Mouse (Mus musculus): Measurements from ENCODE around the gene Camkk1. TPM values are rescaled to one million over a fixed set of nuclear protein-coding genes. Genes with fewer than 3 reads are reported as not detected.

Camkk1 gene
- total RNA-seq, 1 experiment from 2014 or later, result 2.6 TPM

DNA sequence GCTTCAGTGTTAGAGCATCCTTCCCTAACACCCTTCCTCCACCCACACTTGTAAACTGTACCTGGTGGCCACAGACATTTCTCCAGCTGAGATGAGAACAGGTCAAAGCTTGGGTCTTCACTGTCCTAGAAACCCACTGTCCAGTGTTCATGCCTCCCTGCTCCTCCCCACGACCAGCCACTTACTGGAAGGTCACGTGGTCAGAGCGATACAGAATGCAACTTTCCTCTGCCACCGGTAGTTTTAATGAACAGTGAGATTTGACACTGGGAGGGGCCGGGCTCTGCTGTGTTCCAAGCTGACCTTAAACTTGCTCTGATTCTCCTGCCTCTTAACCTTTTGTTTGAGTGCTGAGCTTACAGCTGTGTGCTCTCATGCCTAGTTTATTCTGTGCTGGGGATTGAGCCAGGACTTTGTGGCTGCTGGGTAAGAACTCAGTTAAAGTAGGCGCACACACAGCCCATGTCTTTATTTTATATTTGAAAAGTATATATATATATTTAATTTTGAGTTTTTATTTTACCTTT lies 25.5 kb downstream of the Camkk1 start:
- ATAC-seq (replicated peaks; ENCODE audit: insufficient number of reproducible peaks, low FRiP score, low TSS enrichment, poor library complexity, severe bottlenecking), result no peak

DNA sequence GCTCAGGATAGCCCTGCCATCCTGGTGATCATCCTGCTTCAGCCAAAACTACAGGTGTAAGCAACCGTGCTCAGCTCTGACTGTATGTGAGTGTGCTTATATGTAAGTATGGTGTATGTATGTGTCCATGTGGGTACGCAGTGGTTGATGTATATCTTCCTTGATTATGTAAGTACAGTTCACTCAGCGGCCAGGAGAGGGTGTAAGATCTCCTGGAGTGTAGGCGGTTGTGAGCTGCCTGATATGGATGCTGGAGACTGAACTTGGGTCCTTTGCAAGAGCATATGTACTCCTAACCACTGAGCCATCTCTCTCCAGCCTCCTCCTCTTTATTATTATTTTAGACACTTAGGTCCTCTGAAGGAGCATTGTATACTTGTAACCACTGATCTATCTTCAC lies 26.0 kb downstream of the Camkk1 start:
- no peak for ATAC-seq (replicated peaks; ENCODE audit: insufficient number of reproducible peaks, low FRiP score, low TSS enrichment, poor library complexity, severe bottlenecking)

DNA sequence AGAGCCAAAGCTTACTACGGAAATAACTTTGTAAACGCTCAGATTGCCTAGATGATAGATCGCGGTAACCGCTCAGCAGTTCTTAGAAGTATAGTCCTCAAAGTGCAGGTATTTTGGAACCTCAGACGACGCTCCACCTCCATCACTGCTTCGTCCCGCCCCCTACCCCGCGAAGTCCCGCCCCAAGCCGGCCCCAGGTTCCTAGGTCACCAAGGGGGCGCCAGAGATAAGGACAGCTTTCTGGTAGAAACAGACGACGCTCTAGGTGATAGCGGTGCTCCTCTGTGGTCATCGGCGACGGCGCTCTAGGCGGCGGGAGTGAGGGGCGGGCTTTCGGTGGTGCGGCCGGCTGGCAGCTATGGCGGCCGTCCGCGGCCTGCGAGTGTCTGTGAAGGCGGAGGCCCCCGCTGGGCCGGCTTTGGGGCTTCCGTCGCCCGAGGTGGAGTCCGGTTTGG lies 28.8 kb downstream of the Camkk1 start, which contains the start of gene Ncbp3:
TSS of gene Ncbp3 (plus strand) at position 242 of the 455 bp plus-strand sequence.
- peak; percentile 97 for ATAC-seq (replicated peaks; ENCODE audit: insufficient number of reproducible peaks, low FRiP score, low TSS enrichment, poor library complexity, severe bottlenecking)

DNA sequence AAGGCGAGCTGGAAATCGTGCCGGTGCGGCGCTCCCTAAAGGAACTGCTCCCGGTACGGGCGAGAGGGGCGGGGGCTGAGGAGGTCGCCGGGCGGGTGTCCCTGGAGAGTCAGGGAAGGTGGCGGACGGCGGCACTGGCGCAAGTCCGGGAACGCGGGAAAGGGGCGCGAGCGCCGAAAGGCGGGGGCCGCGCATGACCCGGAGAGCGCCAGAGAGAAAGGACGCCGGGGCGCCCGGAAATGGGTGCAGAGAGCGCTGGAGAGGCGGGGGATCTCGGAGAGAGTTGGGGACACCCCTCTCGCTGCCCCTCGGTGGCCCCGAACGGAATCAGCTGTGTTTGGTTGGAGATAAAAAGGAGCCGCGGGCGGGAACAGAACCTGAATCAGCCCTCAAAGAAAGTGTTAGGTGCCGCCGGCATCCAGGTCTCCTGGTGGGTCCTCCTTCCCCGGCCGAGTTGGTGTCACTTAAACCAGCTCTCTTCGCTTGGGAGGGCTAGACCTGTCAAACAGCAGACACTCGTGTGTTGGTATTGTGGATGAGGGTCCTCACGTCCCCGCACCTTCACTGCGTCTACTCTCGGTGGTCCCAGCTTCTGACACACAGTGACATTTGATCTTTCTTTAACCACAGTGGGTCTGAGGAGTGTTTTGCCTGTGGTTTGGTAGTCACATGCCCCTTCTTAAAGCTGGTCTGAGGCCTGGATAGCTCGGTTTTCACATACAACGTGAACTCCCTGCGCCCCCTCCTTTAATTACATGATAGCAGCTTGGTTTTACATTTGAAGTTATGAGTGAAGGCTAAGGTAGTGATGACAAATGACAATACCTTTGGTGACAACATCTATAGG lies 29.4 kb downstream of the Camkk1 start:
- peak; percentile 9 for ATAC-seq (replicated peaks; ENCODE audit: insufficient number of reproducible peaks, low FRiP score, low TSS enrichment, poor library complexity, severe bottlenecking)

DNA sequence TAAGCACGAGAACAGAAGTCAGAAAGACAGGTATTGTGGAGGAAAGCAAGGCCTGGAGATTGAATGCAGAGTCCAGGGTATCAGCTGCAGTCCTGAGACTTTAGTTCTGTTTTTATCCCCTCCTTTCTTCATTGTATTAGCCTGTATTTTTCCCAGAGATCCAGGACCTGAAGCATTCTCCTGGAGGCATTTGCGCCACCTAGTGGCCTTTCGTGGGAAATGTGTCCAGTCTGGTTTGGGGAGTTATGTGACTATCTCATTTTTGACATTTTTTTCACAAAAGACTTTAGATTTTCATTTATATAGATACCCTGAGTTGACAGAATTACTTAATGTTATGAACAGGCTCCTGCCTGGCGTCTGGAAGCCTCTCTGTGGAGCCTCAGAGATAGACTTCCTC lies 30.5 kb downstream of the Camkk1 start:
- no peak for ATAC-seq (replicated peaks; ENCODE audit: insufficient number of reproducible peaks, low FRiP score, low TSS enrichment, poor library complexity, severe bottlenecking)

DNA sequence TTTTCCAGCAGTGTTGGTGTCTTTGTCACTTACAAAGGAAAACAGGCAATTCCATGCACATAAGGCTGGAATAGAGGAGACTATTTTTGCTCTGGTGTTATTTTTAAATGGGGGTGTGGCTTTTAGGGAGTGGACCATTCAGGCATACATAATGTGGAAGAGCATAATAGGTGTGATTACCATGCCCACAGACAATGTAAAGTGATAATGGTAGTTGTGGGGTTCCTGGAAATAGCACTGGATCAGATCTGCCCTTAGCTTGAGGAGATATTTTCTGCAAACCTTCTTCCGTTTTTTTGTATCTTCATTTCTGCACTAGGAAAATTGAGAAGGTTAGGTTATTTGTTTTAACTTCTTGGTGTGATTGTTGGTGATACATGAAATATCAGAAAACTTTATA lies 34.0 kb downstream of the Camkk1 start:
- ATAC-seq (replicated peaks; ENCODE audit: insufficient number of reproducible peaks, low FRiP score, low TSS enrichment, poor library complexity, severe bottlenecking), result no peak

DNA sequence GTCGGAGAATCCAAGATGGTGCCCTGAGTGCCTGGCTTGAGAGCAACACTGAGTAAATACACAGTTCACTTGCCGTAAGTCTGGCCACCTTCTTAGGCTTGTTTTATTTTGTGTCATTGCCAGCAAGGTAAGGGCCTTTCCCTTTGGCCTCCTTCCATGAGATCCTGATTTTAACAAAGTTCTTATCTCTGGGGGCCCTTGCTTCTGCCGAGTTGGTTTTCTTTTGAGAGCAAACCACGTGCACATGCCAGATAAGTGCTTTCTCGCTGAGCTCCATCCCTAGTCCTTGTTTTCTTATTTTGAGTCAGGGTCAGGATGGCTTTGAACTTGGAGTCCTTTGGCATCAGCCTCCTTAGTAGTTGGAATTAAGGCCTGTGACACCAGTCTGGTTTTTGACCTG lies 38.9 kb downstream of the Camkk1 start:
- ATAC-seq (replicated peaks; ENCODE audit: insufficient number of reproducible peaks, low FRiP score, low TSS enrichment, poor library complexity, severe bottlenecking), result no peak

DNA sequence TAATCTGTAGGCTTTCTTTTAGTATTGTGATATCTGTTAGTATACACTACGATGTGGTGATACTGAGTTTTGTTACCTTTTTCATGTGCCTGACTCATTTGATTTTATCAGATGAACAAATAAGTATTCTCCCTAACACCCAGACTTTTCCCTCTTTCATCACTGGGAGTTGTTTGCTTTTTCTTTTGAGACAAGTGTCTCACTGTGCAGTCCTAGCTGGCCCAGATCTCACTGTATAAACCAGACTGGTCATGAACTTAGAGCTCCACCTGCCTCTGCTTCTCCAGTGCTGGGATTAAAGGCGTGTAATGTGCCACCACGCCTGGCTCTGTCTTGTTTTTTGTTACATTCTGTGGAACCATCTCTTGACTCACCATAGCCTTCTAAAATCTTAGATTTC lies 40.8 kb downstream of the Camkk1 start:
- ATAC-seq (replicated peaks; ENCODE audit: insufficient number of reproducible peaks, low FRiP score, low TSS enrichment, poor library complexity, severe bottlenecking), result no peak

DNA sequence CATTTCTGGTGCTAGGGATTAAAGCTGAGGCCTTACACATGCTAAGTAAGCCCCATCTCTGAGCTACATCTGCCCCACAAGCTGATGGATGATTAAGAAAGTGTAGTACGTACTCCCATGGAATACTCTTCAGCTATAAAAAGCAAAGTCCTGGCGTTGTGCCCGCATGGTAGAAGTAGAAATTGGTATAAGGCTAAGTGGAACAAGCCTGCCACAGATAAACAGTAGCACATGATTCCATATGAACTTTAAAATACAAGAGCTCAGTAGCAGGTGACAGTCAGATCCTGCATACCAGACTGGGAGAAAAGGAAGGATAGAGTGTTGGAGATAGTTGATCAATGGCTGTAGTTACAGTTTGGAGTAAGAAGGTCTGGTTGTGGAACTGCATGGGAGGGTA lies 42.6 kb downstream of the Camkk1 start:
- no peak for ATAC-seq (replicated peaks; ENCODE audit: insufficient number of reproducible peaks, low FRiP score, low TSS enrichment, poor library complexity, severe bottlenecking)

DNA sequence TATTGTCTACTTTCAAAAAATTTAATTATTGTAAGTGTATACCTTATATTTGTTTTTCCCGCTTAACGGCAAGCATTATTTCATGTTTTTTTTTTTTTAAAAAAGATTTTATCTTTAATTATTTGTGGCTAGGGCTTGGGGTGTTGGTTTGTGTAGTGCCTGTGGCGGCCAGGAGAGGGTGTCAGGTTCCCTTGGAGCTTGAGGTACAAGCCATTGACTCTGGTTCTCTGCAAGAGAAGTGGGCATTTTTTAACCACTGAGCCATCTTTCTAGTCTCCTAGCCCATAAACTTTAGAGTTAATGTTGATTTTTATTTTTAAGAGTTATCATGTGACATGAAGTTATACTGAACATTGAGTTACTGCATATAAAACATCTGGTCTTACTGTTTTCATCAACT lies 53.0 kb downstream of the Camkk1 start:
- ATAC-seq (replicated peaks; ENCODE audit: insufficient number of reproducible peaks, low FRiP score, low TSS enrichment, poor library complexity, severe bottlenecking), result no peak

DNA sequence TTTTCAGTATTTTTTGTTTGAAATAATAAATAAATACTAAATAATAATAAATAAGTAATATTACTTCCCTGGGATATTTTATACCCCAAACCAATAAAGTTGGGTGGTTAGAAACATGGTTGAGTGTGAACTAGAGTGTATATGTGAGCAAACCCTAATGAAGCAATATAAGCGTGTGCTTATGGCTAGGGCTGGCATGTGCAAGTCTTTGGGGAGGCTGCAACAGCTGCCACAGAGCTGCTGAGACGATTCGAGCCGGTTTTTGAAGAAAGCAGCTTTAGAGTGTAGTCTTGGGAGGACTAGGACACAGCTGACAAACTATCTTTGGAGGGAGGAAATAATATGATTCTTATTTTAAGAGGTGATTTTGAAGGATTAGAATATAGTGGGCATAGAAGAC lies 57.5 kb downstream of the Camkk1 start:
- ATAC-seq (replicated peaks; ENCODE audit: insufficient number of reproducible peaks, low FRiP score, low TSS enrichment, poor library complexity, severe bottlenecking), result no peak

DNA sequence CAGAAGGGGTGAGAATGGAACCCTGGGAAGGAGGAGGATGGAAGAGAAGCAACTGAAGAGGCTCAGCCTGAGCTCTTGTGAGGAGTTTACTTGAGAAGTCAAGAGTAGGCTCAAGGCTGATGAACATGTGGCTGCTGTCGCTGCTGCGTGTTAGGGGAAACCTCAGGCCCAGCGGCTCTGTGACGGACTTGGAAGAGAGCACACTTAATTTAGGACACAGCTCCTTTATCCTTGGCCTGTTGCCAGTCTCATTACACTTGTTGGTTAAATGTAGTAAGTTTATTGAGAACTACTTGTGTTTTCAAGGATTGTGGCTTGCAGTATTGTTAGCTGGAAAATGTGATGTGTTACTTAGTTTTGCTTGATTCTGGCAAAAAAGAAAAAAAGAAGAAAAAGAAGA lies 57.9 kb downstream of the Camkk1 start:
- no peak for ATAC-seq (replicated peaks; ENCODE audit: insufficient number of reproducible peaks, low FRiP score, low TSS enrichment, poor library complexity, severe bottlenecking)

DNA sequence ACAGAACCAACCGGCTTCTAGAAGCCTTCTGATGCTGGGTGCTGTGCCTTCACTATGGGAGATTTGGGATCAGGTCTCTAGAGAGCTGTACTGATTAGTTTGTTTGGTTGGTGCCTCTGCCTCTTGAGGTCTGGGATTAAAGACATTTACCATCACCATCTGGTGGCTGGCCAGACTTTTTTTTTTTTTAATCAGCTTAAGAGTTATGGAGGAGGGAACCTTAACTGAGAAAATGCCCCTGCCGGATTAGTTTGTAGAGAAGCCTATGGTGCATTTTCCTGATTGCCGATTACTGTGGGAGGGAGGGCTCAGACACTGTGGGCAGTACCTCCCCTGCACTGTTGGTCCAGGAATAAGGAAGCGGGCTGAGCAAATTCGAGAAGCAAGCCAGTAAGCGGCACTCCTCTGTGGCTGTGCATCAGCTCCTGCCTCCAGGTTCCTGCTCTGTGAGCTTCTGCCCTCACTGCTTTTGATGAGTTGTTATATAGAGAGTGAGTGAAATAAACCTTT lies 58.5 kb downstream of the Camkk1 start:
- ATAC-seq (replicated peaks; ENCODE audit: insufficient number of reproducible peaks, low FRiP score, low TSS enrichment, poor library complexity, severe bottlenecking), result no peak

DNA sequence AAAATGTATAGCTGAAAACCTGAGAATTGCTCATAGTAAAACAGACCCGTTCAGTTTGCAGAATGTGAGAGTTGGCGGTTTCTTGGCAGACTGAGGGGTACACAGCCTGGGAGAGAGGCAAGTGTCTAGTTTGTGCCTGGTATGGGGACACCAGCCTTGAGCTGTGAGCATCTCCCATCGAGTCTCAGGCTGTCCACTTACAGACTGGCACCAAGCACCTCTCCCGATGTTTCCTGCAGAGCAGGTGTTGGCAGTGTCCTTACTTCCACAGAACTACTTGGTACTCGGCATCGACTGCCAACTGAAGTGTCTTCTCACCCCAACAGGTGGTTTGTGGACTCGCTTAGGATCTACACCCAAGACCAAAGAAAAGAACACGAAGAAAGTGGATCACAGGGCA lies 59.8 kb downstream of the Camkk1 start:
- ATAC-seq (replicated peaks; ENCODE audit: insufficient number of reproducible peaks, low FRiP score, low TSS enrichment, poor library complexity, severe bottlenecking), result no peak

DNA sequence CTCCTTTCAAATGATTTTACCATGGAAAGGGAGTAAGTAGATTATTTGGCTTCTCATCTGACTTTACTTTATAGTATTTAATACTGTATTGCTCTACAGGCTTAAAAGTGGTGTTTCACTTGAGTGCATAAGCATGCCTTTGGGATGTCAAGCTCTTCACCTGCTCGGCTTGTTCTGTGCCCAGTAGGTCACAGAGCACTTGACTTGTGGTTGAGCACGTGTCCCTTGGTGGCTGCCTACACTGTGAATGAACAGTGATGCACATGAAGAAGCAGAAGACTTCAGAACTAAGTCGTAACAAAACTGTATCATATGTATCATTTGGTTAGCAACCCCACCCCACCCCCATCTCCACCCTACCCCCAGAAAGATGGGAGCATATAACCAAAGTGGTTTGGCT lies 61.5 kb downstream of the Camkk1 start:
- no peak for ATAC-seq (replicated peaks; ENCODE audit: insufficient number of reproducible peaks, low FRiP score, low TSS enrichment, poor library complexity, severe bottlenecking)

DNA sequence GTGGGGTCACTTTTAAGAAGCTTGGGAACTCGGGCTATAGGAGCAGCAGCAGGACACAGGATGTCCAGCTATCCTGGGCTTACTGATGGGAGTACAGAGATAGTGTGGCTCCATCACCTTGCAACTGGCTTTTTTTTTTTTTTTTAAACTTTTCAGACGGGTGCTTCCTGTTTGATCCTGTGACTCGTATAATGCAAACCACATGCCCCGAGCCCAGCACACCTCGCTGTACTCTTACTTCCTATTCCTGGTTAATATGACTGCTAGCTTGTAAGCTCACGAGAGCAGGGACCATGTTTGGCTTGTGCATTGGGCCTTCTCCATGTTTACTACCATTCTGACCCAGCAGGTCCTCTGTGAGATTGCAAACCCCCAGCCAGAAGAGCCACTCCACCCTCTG lies 65.5 kb downstream of the Camkk1 start:
- ATAC-seq (replicated peaks; ENCODE audit: insufficient number of reproducible peaks, low FRiP score, low TSS enrichment, poor library complexity, severe bottlenecking), result 0 out of 2 replicates have a peak, but pooled peaks have one; percentile 40

DNA sequence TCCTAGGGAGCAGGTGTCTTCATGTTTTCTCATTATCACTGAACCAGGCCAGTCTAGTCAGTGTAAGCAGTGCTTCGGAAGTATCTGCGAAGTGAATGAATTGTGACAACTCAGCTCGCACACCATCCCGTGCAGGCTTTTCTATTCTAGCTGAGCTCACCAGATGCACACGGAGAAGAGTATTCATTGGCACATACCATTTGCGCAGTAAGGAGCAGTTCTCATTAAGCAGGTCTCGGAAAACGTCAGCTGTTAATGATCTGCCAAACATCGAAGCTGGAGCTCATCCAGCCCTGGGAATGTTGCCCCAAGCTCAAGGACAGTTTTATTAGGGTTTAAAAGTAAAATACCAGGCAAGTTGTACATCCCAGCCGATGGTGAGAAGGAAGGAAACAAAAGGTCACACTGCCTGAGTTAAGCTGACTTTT lies 66.0 kb downstream of the Camkk1 start:
- ATAC-seq (replicated peaks; ENCODE audit: insufficient number of reproducible peaks, low FRiP score, low TSS enrichment, poor library complexity, severe bottlenecking), result no peak

DNA sequence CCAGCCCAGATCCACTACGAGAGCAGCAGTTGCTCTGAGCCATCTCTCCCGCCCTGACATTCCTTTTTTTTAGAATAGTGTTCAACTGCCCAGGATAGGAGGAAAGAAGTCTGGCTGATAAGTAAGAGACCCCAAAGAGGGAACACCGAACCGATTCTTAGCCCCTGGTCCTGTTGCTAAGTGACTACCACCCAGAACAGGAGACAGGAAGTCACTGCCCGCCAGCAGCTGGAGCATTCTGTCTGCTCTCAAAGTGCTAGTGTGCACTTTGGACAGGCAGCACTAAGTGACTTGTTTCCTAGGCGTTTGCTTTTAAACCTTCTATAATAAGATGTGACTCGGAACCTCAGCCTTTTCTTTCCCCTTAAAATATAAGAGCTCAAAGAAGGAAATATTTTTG lies 66.6 kb downstream of the Camkk1 start:
- ATAC-seq (replicated peaks; ENCODE audit: insufficient number of reproducible peaks, low FRiP score, low TSS enrichment, poor library complexity, severe bottlenecking), result no peak

DNA sequence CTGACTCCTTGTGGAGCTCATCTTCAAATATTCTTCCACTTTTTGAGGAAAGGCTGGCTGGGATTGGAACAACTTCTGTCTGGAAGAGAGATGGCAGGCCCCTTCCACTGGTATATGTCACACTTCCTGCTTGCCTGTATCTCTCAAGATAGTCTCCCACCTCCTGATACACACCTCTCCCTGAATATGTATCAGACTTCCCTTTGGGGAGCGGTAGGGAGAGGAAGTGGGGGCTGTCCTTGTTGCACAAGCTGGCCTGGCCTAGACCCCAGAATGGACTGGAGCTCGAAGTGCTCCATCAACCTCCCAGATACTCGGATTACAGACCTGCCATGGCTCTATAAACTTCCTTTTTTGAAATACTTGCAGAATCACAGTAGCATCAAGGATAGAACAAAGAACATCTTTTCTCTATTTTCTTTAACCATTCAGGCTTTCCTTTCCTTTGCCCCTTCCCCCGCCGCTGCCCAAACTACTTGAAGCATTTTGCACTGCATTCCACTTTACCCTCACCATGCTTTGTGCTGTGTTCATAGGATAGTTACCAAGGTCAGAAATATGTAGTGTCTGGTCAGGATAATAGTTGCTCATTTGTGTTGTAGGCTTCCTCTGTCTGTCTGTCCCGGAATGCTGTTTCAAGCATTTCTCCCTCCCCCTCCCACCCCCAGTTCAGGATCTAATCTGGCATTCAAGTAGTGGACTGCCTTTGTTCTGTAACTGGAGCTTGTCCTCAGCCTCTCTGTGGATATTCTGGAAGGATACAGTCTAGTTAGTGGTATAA lies 69.1 kb downstream of the Camkk1 start:
- no peak for ATAC-seq (replicated peaks; ENCODE audit: insufficient number of reproducible peaks, low FRiP score, low TSS enrichment, poor library complexity, severe bottlenecking)
